Mouse (Mus musculus): ENCODE results near the gene Shank1.

Shank1 gene

DNA sequence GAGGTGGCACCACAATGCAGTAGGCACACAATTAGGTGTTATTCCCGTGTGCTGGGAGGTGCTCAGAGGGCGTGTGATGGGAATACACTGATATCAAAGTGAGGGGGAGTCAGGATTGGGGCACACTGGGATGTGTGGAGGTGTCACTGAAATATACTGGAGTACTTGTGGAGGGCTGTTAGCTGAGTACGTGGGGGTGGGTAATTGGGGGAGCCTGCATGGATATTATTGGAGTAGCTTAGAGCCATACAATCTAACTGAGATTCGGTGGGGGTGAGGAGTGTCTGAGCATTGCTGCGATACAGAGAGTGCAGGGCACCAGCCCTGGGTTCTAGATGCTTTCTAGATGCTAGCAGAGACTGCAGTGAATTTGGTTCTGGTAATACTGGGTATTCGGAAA is 30.2 kb downstream of the Shank1 start:
- intact Hi-C loops (cut with DNase I), result no loop called here

- intact Hi-C loops (cut with DNase I), result no loop called here
Measured at GRCm38 (mm10) chr7:44341119-44341518, 31.1 kb downstream of the Shank1 start.

DNA sequence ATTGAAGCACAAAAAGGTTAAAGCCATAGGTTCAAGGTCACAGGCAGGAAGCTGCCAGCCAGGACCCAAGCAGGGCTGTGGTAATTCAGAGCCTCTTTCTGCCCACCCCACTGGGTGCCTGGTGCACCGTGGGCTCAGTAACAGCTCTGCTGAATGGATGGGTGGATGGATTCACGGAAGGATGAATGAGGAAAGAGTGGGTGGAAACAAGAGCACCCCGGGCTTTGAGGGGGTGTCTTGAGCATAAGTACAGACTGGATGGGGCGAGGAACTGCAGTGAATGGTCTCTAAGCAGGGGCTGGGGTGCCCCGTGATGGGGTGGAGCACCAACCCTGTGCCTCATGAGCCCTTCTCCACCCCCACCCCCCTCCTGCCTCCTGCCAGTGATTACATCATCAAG is 31.7 kb downstream of the Shank1 start:
- intact Hi-C loops (cut with DNase I), result no loop called here

DNA sequence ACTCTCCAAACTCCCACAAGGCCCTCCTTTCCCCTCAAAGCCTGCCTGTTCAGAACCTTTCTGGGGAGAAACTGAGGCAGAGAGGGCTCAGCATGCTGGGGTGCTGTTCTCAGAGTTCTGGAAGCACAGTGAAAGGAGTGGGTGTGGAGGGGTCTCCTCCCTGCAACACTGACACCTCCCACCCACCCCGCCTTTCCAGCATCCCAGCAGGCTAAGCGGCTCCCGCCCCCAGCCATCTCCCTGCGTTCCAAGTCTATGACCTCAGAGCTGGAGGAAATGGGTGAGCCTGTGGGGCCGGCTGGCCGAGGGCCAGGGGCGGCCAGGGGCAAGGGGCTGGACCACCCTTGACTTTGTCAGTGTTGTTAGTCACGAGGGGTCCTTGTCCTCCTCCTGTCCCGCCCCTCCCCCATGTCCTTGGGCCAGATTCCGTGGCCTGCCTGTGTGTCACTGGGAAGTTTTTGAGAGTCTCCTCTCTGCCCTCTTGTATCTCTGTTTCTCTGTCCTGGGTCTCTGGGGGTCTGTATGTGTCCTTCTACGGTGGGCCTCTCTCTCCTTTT is 33.5 kb downstream of the Shank1 start:
- intact Hi-C loops (cut with DNase I), result no loop called here

DNA sequence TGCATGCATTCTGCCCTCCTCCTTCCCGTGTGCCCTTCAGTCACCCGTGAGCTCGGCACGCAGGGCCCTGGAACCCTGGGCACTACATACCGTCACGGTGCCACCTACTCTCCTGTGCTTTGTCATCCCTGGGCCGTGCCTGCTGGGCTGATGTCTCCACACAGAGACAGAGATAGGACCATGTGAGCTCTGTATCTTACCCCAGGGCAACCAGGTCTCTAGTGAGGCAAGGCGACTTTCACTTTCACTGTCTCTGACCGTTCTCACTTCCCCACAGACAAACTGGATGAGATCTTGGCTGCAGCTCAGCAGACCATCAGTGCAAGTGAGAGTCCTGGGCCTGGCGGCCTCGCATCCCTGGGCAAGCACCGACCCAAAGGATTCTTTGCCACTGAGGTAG is 34.6 kb downstream of the Shank1 start:
- intact Hi-C loops (cut with DNase I), result no loop called here

GRCm38 (mm10) chr7:44349043-44349442 is 39.0 kb downstream of the Shank1 start:
- intact Hi-C loops (cut with DNase I), result no loop called here

DNA sequence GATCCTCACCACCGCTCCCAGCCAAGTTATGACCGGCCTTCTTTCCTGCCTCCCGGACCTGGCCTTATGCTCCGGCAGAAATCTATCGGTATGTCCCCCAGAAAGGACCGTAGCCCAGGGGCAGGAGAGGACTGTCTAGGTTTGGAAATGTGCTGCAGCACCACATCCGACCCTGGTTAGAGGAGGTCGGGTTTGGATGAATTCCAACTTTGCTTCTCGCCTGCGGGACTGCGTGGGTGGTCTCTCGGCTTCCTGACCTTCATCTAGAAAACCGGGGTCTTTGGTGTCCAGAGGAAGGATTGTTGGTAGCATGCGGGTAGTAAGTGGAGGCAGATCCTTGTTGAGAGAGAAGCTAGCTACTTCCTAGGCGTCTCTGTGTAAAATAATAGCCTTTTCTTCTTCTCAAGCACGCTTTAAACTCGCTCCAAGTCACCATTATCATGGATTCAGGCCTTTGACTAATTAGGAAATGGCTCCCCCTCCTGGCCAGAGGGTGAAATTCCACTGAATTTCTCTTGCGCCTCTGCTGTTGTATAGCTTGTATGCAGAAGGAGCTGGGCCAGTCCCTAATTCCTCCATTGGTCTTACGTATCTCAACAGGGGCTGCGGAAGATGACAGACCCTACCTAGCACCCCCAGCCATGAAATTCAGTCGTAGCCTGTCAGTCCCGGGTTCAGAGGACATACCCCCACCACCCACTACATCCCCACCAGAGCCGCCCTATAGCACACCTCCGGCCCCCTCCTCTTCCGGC is 41.1 kb downstream of the Shank1 start:
- intact Hi-C loops (cut with DNase I), result loop anchor here (2.0 to 10.0 kb wide), 2 partner anchors 88 to 426 kb away; no protein-coding TSS in a partner anchor

GRCm38 (mm10) chr7:44351881-44352749 is 42.1 kb downstream of the Shank1 start:
- intact Hi-C loops (cut with DNase I), result loop anchor here (2.0 to 10.0 kb wide), 2 partner anchors 89 to 427 kb away; no protein-coding TSS in a partner anchor

DNA sequence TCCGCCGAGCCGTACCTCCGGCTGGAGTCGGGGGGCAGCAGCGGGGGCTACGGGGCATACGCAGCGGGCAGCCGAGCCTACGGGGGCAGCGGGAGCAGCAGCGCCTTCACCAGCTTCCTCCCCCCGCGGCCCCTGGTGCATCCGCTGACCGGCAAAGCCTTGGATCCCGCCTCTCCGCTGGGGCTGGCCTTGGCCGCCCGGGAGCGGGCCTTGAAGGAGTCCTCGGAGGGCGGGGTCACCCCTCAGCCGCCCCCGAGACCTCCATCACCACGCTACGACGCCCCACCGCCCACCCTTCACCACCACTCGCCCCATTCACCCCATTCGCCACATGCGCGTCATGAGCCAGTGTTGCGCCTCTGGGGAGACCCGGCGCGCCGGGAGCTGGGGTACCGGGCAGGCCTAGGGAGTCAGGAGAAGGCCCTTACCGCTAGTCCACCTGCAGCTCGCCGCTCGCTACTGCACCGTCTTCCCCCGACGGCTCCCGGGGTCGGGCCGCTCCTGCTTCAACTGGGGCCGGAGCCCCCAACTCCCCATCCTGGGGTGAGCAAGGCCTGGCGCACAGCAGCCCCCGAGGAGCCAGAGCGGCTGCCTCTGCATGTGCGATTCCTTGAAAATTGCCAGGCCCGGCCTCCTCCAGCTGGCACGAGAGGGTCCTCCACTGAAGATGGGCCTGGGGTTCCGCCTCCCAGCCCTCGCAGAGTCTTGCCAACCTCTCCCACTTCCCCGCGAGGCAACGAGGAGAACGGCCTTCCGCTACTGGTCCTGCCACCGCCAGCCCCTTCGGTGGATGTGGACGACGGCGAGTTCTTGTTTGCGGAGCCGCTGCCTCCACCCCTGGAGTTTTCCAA is 42.9 kb downstream of the Shank1 start:
- intact Hi-C loops (cut with DNase I), result loop anchor here (10.0 kb wide), 1 partner anchor 428 kb away; no protein-coding TSS in a partner anchor

DNA sequence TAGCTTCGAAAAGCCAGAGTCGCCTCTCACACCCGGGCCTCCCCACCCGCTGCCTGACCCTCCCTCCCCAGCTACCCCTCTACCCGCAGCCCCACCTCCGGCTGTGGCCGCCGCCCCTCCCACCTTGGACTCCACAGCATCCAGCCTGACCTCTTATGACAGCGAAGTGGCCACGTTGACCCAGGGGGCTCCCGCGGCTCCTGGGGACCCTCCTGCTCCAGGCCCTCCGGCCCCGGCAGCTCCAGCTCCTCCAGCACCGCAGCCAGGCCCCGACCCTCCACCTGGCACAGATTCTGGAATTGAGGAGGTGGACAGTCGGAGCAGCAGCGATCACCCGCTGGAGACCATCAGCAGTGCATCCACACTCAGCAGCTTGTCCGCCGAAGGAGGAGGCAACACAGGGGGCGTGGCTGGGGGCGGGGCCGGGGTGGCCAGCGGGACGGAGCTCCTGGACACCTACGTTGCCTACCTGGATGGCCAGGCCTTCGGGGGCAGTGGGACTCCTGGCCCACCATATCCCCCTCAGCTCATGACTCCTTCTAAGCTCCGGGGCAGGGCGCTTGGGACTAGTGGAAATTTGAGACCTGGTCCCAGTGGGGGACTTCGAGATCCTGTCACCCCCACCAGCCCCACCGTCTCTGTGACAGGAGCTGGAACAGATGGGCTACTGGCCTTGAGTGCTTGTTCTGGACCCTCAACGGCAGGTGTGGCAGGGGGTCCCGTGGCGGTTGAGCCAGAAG is 43.7 kb downstream of the Shank1 start:
- intact Hi-C loops (cut with DNase I), result loop anchor here (10.0 kb wide), 1 partner anchor 429 kb away; no protein-coding TSS in a partner anchor

DNA sequence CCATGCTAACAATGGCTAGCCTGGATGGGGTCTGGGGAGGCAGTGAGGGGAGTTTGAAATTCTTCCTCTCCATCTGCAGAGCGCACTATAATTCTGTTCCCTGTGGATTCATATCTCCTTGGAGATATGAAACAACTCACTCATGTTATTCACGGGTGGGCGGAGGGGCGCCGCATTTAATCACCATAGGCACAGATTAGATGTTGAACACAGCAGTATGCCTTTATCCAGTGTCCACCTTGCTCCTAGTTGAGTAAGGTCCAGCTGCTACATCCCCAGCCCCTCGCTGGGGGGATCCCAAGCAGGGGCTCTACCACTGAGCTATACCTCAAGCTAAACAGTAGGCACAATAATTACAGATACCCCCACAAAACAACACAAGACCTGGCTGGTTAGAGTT is 45.4 kb downstream of the Shank1 start:
- intact Hi-C loops (cut with DNase I), result loop anchor here (10.0 kb wide), 1 partner anchor 431 kb away; no protein-coding TSS in a partner anchor

DNA sequence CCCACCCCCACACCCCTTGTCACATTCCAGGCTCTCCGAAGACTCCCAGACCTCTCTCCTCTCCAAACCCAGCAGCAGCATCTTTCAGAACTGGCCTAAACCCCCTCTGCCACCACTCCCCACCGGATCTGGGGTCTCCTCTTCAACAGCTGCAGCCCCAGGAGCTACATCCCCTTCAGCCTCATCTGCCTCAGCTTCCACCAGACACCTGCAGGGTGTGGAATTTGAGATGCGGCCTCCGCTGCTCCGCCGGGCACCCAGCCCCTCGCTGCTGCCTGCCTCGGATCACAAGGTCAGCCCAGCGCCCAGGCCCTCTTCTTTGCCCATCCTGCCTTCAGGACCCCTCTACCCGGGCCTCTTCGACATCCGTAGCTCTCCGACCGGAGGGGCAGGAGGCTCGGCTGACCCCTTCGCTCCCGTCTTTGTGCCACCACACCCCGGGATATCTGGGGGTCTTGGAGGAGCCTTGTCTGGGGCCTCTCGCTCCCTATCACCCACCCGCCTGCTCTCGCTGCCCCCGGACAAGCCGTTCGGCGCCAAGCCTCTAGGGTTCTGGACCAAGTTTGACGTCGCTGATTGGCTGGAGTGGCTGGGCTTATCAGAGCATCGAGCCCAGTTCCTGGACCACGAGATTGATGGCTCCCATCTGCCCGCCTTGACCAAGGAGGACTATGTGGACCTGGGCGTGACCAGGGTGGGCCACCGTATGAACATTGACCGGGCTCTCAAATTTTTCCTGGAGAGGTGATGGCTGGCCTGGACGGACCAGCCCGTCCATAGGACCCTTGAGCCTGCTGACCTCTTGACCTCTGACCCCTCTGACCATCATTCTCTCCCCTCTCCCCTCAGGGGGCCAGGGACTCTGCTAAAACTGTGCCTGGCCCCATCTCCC is 46.8 kb downstream of the Shank1 start:
- intact Hi-C loops (cut with DNase I), result loop anchor here (10.0 kb wide), 1 partner anchor 432 kb away; no protein-coding TSS in a partner anchor

DNA sequence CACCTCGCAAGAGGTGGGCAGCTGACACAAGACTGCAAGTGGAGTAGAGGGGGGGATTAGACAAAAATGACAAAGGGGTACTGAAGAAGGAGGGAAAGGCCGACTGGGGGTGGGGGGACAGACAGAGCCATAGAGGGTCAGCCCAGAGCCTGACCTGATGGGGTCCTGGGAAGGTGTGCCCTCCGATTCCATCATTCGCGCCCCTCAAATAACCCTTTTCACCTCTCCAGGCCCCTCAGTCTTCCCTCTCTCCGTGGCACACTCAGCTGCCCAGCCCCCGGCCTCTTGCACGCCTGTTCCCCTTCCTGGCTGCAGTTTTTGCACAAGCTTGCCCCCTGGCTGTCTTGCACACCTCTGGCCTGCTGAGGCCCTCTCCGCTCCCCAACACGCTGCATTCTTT is 47.5 kb downstream of the Shank1 start:
- intact Hi-C loops (cut with DNase I), result loop anchor here (10.0 kb wide), 1 partner anchor 433 kb away; no protein-coding TSS in a partner anchor

GRCm38 (mm10) chr7:44358012-44358411 is 48.0 kb downstream of the Shank1 start:
- intact Hi-C loops (cut with DNase I), result loop anchor here (10.0 kb wide), 1 partner anchor 433 kb away; no protein-coding TSS in a partner anchor

DNA sequence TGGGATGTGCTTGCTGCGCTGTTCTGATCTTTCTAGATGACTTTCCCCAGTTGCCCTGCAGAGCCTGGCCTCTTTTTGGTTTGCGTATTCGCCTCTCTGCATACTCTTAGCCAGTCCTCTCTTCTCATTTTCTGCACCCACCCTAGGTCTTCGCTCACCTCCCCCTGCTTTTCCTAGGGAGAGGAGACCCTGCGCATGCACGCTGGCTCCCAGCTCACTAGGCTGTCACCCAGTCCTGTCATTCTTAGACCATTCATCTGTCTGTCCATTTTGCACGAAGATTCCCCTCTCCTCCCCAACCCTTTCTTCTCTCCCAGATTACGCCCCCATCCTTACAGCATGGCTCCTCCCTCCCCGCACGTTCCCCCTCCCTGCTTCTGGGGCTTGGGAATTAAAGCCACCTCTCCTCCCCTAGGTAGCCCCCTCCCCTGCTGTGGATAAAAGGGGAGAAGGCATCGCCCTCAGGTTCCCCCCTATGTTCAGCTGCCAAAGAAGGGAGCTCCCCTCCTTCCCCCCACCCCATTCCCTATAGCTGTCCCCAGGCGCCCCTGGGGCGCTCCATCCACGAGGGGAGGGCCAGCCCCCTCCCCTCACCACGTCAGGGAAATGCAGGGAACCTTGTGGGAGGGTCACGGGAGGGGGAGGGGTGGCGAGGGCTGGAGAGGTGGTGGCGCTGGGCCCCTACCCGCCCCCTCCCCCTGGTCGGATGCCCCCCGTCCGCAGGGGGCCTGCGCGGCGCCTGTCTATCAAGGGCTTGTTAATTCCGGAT is 49.0 kb downstream of the Shank1 start:
- intact Hi-C loops (cut with DNase I), result loop anchor here (10.0 kb wide), 1 partner anchor 434 kb away; no protein-coding TSS in a partner anchor

DNA sequence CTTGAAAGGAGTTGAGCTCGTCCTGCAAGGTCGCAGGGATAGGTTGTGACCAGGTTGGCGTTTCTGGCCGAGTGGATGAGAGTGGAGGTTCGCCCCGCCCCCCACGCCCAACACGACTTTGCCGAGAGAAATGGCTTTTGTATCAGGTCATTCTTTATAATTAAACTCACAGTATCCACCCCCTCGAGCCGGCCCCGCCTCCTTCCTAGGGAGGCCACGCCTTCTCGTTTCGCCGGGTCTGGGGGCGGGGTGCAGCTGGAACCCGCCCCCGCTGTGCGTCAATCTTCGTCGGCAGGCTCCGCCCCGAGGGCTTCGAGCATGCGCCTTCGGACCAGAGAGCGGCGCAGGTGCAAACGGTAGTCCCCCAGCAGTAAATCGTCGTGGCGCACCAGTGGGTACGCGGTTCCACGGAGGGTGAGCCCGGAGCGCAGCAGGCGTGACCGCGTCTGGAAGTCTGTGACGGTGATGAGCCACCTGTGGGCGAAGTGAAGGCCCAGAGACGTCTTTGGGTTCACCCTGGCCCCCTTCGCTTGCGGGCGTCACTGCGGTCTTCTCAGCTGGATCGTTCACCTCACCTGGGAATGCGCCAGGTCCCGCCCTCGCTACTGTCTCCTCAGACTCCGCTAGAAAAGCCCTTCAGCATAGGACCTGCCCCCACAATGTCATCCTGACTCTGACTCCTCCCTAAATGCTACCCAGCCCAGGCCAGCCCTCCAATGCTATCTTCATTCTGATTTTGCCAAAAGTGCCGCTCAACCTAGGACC is 50.0 kb downstream of the Shank1 start:
- intact Hi-C loops (cut with DNase I), result loop anchor here (10.0 kb wide), 1 partner anchor 435 kb away; no protein-coding TSS in a partner anchor

- intact Hi-C loops (cut with DNase I), result no loop called here
Measured at GRCm38 (mm10) chr7:44360792-44361301, 50.8 kb downstream of the Shank1 start.

All from adrenal gland (tissue).